Mouse (Mus musculus): ENCODE data around the gene 1700023F06Rik. TPM values are rescaled to one million over a fixed set of nuclear protein-coding genes. Genes with fewer than 3 reads are reported as not detected.

The 1700023F06Rik gene
- polyA plus RNA-seq, 1 experiment from 2014 or later: 0.33 TPM

DNA sequence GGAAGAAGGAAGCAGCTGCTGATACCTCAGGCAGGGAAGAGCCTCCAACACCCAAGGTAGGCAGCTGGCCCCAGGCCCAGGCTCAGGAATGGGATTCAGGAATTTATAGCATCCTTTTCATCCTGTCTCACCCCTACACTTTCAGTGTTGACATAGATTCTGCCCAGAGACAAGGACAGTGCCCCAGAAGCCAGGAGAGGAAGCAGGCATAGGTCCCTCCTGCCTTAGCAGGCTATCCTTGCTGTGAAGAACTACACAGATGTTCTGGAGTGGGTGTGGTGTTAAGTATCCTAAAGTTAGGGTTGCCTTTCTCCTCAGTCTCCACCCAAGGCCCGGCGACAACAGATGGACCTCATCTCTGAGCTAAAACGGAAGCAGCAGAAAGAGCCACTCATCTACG lies 11.0 kb downstream of the 1700023F06Rik start:
- peaks cover 94% of the 10 kb centered on the region for H3K27me3 ChIP-seq
- 83% methylated on average over 4 of the region's 4 CpGs for WGBS
- no peak for ATAC-seq (ENCODE audit: low FRiP score)
- peaks cover 39% of the 10 kb centered on the region for H3K4me1 ChIP-seq
- no peaks in the 10 kb centered on the region for H3K36me3 ChIP-seq (replicated peaks)
- no peaks in the 10 kb centered on the region for H3K9me3 ChIP-seq
- no peak overlapping the region for H3K4me2 ChIP-seq
- H3K27ac ChIP-seq: no peak overlapping the region
- H3K4me3 ChIP-seq (replicated peaks): no peak overlapping the region
- no peak overlapping the region for H3K9ac ChIP-seq

DNA sequence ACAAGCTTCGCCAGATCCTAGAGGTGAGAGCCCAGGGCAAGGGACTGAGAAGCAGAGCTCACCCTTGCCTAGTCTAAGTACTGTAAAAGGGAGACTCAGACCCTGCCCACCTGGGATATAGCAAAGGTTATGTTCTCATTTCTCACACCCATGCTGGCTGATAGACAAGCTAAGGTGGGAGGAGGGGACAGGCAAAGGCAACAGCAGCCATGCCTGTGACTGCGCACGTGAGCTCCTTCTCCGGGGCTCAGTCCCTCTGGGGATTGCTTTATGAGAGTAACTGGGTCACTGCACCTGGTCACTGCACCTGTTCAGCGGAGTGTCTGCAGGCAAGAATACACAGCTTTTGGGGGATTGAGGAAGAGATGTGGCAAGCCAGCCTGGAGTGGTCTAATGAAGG lies 12.7 kb downstream of the 1700023F06Rik start:
- no peaks in the 10 kb centered on the region for H3K9me3 ChIP-seq
- H3K27me3 ChIP-seq: peaks cover 100% of the 10 kb centered on the region
- peaks cover 29% of the 10 kb centered on the region for H3K4me1 ChIP-seq
- H3K36me3 ChIP-seq (replicated peaks): no peaks in the 10 kb centered on the region
- no peak overlapping the region for H3K9ac ChIP-seq
- 86% methylated on average over 5 of the region's 5 CpGs for WGBS
- no peak for ATAC-seq (ENCODE audit: low FRiP score)
- H3K27ac ChIP-seq: no peak overlapping the region
- H3K4me3 ChIP-seq (replicated peaks): no peak overlapping the region
- no peak overlapping the region for H3K4me2 ChIP-seq

DNA sequence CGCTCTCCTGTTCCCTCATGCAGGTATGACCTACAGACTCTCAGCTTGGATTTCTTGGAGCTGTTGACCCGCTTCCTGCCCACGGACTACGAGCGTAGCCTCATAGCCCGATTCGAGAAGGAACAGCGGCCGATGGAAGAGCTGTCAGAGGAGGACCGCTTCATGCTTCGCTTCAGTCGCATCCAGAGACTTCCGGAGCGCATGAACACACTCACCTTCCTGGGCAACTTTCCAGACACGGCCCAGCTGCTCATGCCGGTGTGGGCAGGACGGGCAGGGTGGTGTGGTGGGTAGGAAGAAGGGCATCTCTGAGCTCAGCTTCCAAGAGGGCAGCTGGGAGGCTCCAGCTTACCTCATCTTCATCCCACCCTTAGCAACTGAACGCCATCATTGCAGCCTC lies 13.1 kb downstream of the 1700023F06Rik start:
- Histone ChIP-seq H3K9ac (no peak overlapping the region), H3K9me3 (no peaks in the 10 kb centered on the region), H3K4me1 (peaks cover 29% of the 10 kb centered on the region), H3K4me2 (no peak overlapping the region), H3K27ac (no peak overlapping the region), H3K36me3 (replicated peaks) (no peaks in the 10 kb centered on the region), H3K4me3 (replicated peaks) (no peak overlapping the region), H3K27me3 (peaks cover 100% of the 10 kb centered on the region)
- no peak for ATAC-seq (ENCODE audit: low FRiP score)
- WGBS: 90% methylated on average over 18 of the region's 18 CpGs

DNA sequence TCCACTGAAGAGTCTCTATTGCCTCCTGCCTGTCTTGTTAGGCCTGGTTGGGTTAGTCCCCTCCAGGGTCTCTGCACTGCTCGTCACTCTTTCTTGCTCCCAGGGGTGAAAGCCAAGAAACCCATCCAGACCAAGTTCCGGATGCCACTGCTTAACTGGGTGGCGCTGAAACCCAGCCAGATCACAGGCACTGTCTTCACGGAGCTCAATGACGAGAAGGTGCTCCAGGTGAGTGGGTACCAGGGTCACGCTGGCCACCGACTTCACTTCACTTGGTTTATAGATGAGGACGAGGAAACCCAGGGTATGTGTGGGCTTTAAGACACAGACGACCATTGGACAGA lies 14.6 kb downstream of the 1700023F06Rik start:
- Histone ChIP-seq H3K4me3 (replicated peaks) (no peak overlapping the region), H3K4me1 (peaks cover 18% of the 10 kb centered on the region), H3K9me3 (no peaks in the 10 kb centered on the region), H3K36me3 (replicated peaks) (no peaks in the 10 kb centered on the region), H3K9ac (no peak overlapping the region), H3K4me2 (no peak overlapping the region), H3K27me3 (peaks cover 99% of the 10 kb centered on the region), H3K27ac (no peak overlapping the region)
- no peak for ATAC-seq (ENCODE audit: low FRiP score)
- 29% methylated on average over 9 of the region's 9 CpGs for WGBS

DNA sequence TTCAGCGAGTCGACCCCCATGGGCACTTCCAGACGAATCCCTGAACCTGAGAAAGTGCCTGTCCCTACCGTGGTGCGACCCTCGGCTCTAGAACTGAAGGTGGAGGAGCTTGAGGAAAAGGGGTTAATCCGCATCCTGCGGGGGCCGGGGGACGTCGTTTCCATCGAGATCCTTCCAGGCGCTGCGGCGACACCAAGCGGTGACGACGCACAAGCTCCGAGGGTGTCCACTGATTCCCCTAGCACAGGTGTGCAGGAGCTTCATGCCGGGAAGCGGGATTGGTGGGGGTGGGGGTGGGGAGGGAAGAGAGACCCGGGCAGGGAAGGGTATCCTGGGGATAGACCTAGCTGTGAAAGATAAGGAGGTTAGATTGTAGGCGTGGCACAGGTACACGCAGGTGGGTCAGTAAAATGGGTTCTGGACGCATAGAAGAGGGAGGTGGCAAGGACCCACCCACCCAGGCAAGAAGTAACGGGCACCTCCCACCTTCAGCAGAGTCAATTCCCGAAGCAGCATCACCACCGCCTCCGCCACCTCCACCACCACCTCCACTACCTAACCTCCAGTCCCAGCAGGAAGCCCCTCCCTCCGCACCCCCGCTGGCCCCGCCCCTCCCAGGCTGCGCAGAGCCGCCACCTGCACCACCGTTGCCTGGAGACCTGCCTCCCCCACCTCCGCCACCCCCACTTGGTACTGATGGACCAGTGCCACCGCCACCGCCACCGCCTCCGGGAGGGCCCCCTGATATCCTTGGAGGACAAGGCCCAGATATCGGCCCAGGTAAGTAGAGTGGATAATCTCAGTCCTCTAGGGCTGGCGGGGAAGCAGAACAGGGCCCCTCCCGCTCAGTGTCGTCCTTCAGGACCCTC lies 15.2 kb downstream of the 1700023F06Rik start:
- H3K4me3 ChIP-seq (replicated peaks): peak overlapping the region; percentile 26
- H3K9me3 ChIP-seq: no peaks in the 10 kb centered on the region
- peaks cover 12% of the 10 kb centered on the region for H3K4me1 ChIP-seq
- peaks cover 93% of the 10 kb centered on the region for H3K27me3 ChIP-seq
- H3K27ac ChIP-seq: no peak overlapping the region
- ATAC-seq (ENCODE audit: low FRiP score): 0 out of 2 replicates have a peak, but pooled peaks have one; percentile 36
- H3K4me2 ChIP-seq: peak overlapping the region; percentile 56
- peak overlapping the region; percentile 38; the same call in 1 of the 2 replicates for H3K9ac ChIP-seq
- H3K36me3 ChIP-seq (replicated peaks): no peaks in the 10 kb centered on the region
- 3% methylated on average over 43 of the region's 44 CpGs for WGBS

DNA sequence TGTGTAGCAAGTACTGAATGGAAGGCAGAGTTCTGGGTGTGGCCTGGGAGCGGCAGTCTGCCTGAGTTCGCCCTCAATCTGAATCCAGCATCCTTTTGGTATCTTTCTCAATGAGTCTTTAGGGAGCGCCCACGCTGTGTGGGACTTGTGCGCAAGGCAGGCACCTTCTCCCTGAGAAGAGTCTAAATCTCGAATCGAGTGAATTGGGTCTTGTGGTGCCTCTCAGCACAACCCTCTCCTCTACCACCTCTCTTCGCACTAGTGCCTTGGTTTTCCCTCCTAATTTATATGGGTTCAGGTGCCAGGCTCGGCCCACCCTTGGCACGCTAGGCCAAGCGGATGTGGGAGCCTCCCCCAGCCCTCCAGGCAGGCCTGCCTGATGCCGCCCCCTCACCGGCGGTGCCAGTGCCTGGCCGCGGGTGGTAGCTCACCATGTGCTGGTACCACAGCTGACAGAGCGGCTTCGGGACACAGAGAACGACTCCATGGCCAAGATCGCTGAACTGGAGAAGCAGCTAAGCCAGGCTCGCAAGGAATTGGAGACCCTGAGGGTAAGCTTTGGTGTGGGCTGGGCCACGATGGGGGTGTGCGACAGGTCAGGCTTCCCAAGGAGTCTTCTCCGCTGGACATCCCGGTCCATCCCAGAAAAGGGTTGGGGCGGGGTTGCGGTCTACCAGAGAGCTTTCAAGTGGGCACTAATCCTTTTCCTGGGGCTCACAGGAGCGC lies 16.0 kb downstream of the 1700023F06Rik start:
- Histone ChIP-seq H3K4me2 (peak overlapping the region; percentile 56), H3K4me1 (peaks cover 12% of the 10 kb centered on the region), H3K27me3 (peaks cover 88% of the 10 kb centered on the region), H3K36me3 (replicated peaks) (no peaks in the 10 kb centered on the region), H3K9ac (peak overlapping the region; percentile 38; the same call in 1 of the 2 replicates), H3K27ac (no peak overlapping the region), H3K4me3 (replicated peaks) (peak overlapping the region; percentile 26), H3K9me3 (no peaks in the 10 kb centered on the region)
- 18% methylated on average over 28 of the region's 28 CpGs for WGBS
- no peak for ATAC-seq (ENCODE audit: low FRiP score)

DNA sequence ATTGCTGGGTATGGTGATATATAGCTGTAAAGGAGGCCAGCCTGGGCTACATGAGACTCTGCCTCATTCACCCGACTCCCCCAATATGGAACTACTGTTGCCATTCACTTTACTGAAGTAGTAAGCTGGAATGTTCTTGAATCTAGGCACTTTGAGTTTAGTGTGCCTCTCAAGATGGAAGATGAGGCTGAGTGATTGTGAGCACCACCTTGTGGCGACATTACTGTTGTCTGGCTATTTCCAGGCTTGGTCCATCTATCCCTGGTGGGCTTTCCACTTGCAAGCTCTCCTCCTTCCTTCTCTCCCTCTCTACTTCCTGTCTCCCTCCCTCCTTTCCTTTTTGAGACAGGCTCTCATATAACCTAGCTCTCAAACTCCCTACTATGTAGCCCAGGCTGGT lies 23.5 kb downstream of the 1700023F06Rik start:
- 40% methylated on average over 2 of the region's 2 CpGs for WGBS

DNA sequence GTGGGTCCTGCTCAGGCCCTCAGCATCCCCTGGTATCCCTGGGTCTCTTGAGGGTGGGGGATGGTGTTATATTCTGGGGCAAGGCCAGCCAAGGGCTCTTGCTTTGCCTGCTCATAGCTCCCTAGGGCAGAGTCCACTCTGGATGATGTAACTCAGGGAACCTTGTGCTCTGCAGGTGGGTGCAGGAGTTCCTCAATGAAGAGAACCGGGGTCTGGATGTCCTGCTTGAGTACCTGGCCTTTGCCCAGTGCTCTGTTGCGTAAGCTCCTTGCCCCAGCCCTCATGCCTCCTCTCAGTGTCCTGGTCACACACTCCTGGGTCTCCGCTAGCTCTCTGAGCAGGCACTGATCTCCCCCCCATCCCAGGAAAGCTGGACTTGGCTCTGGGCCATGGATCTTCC lies 26.4 kb downstream of the 1700023F06Rik start:
- Histone ChIP-seq H3K4me1 (no peaks in the 10 kb centered on the region), H3K4me3 (replicated peaks) (no peak overlapping the region), H3K4me2 (no peak overlapping the region), H3K27me3 (peaks cover 19% of the 10 kb centered on the region; the same call in 1 of the 2 replicates), H3K9ac (no peak overlapping the region), H3K36me3 (replicated peaks) (no peaks in the 10 kb centered on the region), H3K27ac (no peak overlapping the region), H3K9me3 (no peaks in the 10 kb centered on the region)
- 80% methylated on average over 3 of the region's 3 CpGs for WGBS
- no peak for ATAC-seq (ENCODE audit: low FRiP score)

More for the DNA sequence above, 23.5 kb downstream of the 1700023F06Rik start:
- ATAC-seq (ENCODE audit: low FRiP score): no peak
- no peak overlapping the region for H3K9ac ChIP-seq
- H3K4me2 ChIP-seq: no peak overlapping the region
- H3K27me3 ChIP-seq: peaks cover 34% of the 10 kb centered on the region
- H3K4me3 ChIP-seq (replicated peaks): no peak overlapping the region
- H3K27ac ChIP-seq: no peak overlapping the region
- H3K9me3 ChIP-seq: no peaks in the 10 kb centered on the region
- H3K36me3 ChIP-seq (replicated peaks): no peaks in the 10 kb centered on the region
- no peaks in the 10 kb centered on the region for H3K4me1 ChIP-seq

DNA sequence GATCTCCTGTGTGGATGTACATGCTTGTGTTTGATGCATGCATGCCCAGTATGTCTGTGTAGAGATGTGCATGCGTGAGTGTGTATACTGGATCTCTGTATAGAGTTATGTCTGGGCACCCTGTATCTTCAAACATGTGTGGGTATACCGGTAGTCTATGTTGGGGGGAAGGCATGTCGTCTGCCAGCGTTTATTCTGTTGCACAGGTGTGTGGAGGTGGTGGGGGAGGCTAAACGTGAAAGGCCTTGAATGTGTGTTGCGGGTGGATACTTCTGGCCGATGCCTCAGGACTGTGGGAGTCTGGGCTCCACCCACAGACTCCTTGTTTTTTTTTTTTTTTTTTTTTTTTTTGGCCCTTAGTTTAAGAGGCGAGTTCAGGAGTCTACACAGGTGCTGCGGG lies 27.0 kb downstream of the 1700023F06Rik start:
- Histone ChIP-seq H3K9me3 (no peaks in the 10 kb centered on the region), H3K27ac (no peak overlapping the region), H3K9ac (no peak overlapping the region), H3K36me3 (replicated peaks) (no peaks in the 10 kb centered on the region), H3K4me1 (no peaks in the 10 kb centered on the region), H3K4me2 (no peak overlapping the region), H3K4me3 (replicated peaks) (no peak overlapping the region), H3K27me3 (peaks cover 19% of the 10 kb centered on the region; the same call in 1 of the 2 replicates)
- no peak for ATAC-seq (ENCODE audit: low FRiP score)
- 80% methylated on average over 9 of the region's 9 CpGs for WGBS

DNA sequence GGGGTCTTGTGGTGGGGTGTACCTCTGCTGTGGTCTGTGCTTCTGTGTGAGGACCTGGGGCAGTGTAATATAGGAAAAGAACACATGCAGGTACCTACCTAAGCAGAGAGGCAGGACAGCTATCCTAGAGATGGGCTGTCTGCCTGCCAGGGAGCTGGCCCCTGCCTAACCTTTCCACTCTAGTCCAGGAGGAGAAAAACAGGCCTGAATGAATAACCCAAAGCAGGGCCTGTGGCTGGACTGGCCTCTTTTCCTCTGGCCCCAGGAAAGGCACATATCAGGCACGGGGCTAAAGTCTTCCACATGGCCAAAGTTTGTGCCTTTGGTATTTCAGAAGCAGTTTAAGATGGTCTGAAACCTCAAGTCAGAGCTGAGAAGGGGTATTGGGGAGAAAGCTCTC lies 27.9 kb downstream of the 1700023F06Rik start:
- ATAC-seq (ENCODE audit: low FRiP score): no peak
- no peak overlapping the region for H3K4me2 ChIP-seq
- WGBS: 75% methylated on average over 1 of the region's 1 CpGs
- H3K4me1 ChIP-seq: no peaks in the 10 kb centered on the region
- no peaks in the 10 kb centered on the region for H3K36me3 ChIP-seq (replicated peaks)
- H3K4me3 ChIP-seq (replicated peaks): no peak overlapping the region
- no peaks in the 10 kb centered on the region for H3K9me3 ChIP-seq
- H3K9ac ChIP-seq: no peak overlapping the region
- H3K27me3 ChIP-seq: peaks cover 16% of the 10 kb centered on the region; the same call in 1 of the 2 replicates
- no peak overlapping the region for H3K27ac ChIP-seq

DNA sequence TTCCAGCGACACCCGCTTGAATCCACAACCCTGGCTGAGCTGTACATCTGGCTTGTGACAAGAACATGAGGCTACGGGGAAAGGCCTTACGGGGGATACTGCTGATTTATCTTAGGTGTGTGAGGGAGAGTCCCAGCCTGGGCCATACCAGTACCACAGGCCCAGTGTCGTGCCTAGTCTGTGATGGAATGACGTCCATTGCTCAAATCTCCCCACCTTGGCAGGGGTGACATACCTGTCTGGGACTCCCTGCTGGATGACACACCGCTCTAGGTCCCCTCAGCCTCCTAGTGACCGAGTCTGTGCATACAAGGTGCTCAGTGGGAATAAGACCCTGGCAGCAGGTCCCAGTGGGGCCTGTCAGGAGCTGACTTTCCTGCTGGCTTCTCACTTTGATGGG lies 29.6 kb downstream of the 1700023F06Rik start:
- Histone ChIP-seq H3K9me3 (no peaks in the 10 kb centered on the region), H3K27ac (no peak overlapping the region), H3K27me3 (peaks cover 22% of the 10 kb centered on the region; the same call in 1 of the 2 replicates), H3K4me2 (no peak overlapping the region), H3K36me3 (replicated peaks) (no peaks in the 10 kb centered on the region), H3K4me3 (replicated peaks) (no peak overlapping the region), H3K4me1 (peaks cover 4% of the 10 kb centered on the region; the same call in 1 of the 2 replicates), H3K9ac (no peak overlapping the region)
- 88% methylated on average over 8 of the region's 8 CpGs for WGBS
- no peak for ATAC-seq (ENCODE audit: low FRiP score)

DNA sequence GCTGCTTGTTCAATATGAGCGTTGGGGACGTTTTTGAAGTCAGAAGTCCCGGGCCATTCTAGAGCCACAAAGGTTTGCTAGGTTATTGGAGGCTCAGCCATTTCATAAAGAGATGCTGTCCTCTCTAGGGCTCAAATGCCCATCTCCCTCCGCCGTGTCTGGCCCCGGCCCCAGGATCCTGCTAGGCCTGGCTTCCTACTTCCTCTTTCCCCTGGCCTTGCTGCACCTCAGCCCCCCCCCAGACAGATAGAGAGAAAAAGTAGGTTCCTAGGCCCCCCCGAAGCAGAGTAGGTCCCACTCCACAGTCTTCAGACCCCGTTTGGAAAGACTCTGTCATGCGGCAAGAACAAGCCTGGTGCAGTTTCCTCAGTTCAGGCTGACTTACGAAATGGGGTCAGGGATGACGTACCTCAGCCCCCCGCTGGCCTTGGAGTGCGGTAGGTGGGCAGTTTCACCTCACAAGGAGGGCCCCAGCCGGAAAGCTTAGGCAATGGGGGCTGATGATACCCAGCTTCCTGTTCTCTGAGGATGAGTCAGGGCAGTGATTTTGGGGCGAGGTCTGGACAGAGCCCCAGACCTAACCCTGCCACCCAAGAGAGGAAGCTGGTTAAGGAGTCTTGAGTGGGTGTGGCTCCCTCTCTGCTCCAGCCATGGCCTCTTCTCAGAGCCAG lies 30.4 kb downstream of the 1700023F06Rik start:
- Histone ChIP-seq H3K36me3 (replicated peaks) (no peaks in the 10 kb centered on the region), H3K9me3 (no peaks in the 10 kb centered on the region), H3K9ac (no peak overlapping the region), H3K4me3 (replicated peaks) (no peak overlapping the region), H3K4me2 (no peak overlapping the region), H3K27me3 (peaks cover 29% of the 10 kb centered on the region), H3K4me1 (peaks cover 4% of the 10 kb centered on the region; the same call in 1 of the 2 replicates), H3K27ac (no peak overlapping the region)
- ATAC-seq (ENCODE audit: low FRiP score): no peak
- WGBS: 85% methylated on average over 15 of the region's 15 CpGs
